Mouse (Mus musculus): ENCODE data around the gene Rec8. TPM values are rescaled to one million over a fixed set of nuclear protein-coding genes. Genes with fewer than 3 reads are reported as not detected.

The Rec8 gene
- total and polyA plus RNA-seq, 2 experiments = 0.46 to 2.3 TPM

DNA sequence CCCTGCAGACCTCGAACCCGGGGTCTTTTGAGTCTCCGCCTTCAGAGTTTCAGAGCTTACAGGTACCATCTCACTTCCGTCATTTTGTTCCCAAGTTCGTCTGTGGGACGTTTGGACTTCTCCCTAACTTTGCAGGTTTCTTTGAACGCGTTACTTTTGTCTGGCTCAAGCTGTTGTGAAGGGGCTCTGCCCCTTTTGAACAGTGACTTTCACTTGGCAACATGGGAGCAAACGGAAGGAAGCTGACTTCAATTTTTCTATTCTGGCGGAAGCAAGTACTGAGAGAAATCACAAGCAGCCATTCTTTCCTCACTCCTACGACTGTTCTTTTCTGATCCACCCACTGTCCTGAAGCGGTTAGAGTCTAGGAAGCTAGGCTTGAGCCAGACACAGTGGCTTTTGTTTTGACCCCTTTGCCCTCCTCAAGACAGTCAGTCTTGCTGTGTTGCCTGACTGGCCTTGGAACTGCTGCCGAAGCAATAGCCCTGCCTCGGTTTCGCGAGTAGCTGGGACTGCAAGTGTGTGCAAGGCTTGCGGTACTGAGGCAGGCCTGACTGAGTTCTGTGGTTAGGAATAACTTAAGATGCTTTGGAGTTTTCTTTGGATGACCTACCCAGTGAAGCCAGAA is 26.5 kb downstream of the Rec8 start:
- Histone ChIP-seq H3K36me3 (ENCODE audit: control insufficient read depth, insufficient read depth, low read length) (peaks cover 10% of the 10 kb centered on the region), H3K4me1 (ENCODE audit: control insufficient read depth, insufficient read depth, low read length) (peaks cover 14% of the 10 kb centered on the region), H3K9ac (ENCODE audit: low read depth, low read length) (peak overlapping the region; percentile 24), H3K27ac (replicated peaks; ENCODE audit: insufficient read depth, low read depth, low read length) (peak overlapping the region; percentile 46), H3K4me3 (ENCODE audit: insufficient read depth, low read depth, low read length) (peak overlapping the region; percentile 46), H3K79me2 (ENCODE audit: control insufficient read depth, insufficient read depth, low read length) (peaks cover 18% of the 10 kb centered on the region; the same call in 1 of the 2 replicates), H3K27me3 (ENCODE audit: control insufficient read depth, insufficient read depth, low read length) (no peaks in the 10 kb centered on the region)
- DNase-seq (ENCODE audit: extremely low read depth, low read depth, low spot score) = peak; percentile 14
- no peak for TF ChIP-seq POLR2A (IDR thresholded peaks at IDR 0.05; ENCODE audit: extremely low read depth, insufficient read depth, low read length)
- TF ChIP-seq CTCF (IDR thresholded peaks at IDR 0.05; ENCODE audit: low read depth, low read length) = no peak
- WGBS = 18% methylated on average over 17 of the region's 17 CpGs

GRCm38 (mm10) chr14:55649884-55650283 is 32.0 kb downstream of the Rec8 start, which contains the start of gene Tssk4:
TSS of gene Tssk4 (plus strand) at chr14:55650184.
- Histone ChIP-seq H3K36me3 (ENCODE audit: control insufficient read depth, insufficient read depth, low read length) (no peaks in the 10 kb centered on the region), H3K27ac (replicated peaks; ENCODE audit: insufficient read depth, low read depth, low read length) (no peak within 1 kb of the TSS), H3K27me3 (ENCODE audit: control insufficient read depth, insufficient read depth, low read length) (no peaks in the 10 kb centered on the region), H3K9ac (ENCODE audit: low read depth, low read length) (no peak within 1 kb of the TSS), H3K4me1 (ENCODE audit: control insufficient read depth, insufficient read depth, low read length) (0 out of 2 replicates have a peak, but pooled peaks cover 2% of the 10 kb centered on the region), H3K79me2 (ENCODE audit: control insufficient read depth, insufficient read depth, low read length) (no peaks in the 10 kb centered on the region), H3K4me3 (ENCODE audit: insufficient read depth, low read depth, low read length) (no peak within 1 kb of the TSS)
- TF ChIP-seq CTCF (IDR thresholded peaks at IDR 0.05; ENCODE audit: low read depth, low read length) (no peak), POLR2A (IDR thresholded peaks at IDR 0.05; ENCODE audit: extremely low read depth, insufficient read depth, low read length) (no peak)
- DNase-seq (ENCODE audit: extremely low read depth, low read depth, low spot score) = no peak
- WGBS = 98% methylated on average over 2 of the region's 2 CpGs

DNA sequence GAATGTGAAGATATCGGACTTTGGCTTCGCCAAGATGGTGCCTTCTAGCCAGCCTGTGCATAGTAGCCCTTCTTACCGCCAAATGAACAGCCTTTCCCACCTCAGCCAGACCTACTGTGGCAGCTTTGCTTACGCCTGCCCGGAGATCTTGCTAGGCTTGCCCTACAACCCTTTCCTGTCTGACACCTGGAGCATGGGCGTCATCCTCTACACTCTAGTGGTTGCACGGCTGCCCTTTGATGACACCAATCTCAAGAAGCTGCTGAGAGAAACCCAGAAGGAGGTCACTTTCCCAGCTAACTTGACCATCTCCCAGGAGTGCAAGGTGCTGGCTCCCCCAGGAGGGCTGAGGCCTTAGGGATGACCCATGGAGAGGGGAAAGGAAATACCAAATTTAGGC is 33.7 kb downstream of the Rec8 start:
- no peak overlapping the region for H3K27ac ChIP-seq (replicated peaks; ENCODE audit: insufficient read depth, low read depth, low read length)
- 89% methylated on average over 7 of the region's 7 CpGs for WGBS
- H3K4me1 ChIP-seq (ENCODE audit: control insufficient read depth, insufficient read depth, low read length) = no peaks in the 10 kb centered on the region
- no peaks in the 10 kb centered on the region for H3K27me3 ChIP-seq (ENCODE audit: control insufficient read depth, insufficient read depth, low read length)
- H3K9ac ChIP-seq (ENCODE audit: low read depth, low read length) = no peak overlapping the region
- no peak for TF ChIP-seq POLR2A (IDR thresholded peaks at IDR 0.05; ENCODE audit: extremely low read depth, insufficient read depth, low read length)
- no peak for TF ChIP-seq CTCF (IDR thresholded peaks at IDR 0.05; ENCODE audit: low read depth, low read length)
- no peak for DNase-seq (ENCODE audit: extremely low read depth, low read depth, low spot score)
- H3K4me3 ChIP-seq (ENCODE audit: insufficient read depth, low read depth, low read length) = no peak overlapping the region
- H3K79me2 ChIP-seq (ENCODE audit: control insufficient read depth, insufficient read depth, low read length) = no peaks in the 10 kb centered on the region
- no peaks in the 10 kb centered on the region for H3K36me3 ChIP-seq (ENCODE audit: control insufficient read depth, insufficient read depth, low read length)

DNA sequence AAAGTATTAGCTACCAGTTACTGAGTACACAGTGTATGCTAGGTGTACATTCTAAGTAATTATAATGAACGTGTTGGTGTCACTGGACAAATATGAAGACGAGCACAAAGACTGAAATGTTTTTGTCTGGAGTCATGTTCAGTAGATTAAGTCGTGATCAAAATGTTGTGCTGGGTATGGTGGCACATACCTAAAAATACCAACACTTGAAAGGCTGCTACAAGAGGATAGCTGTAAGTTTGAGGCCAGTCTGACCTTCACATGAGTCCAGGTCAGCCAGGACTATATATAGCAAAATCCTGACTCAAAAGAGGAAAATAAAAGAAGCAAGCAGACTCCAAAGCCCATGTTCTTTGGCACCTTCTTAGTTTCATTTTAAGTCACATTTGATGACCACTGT is 39.1 kb downstream of the Rec8 start:
- no peaks in the 10 kb centered on the region; the same call in 1 of the 2 replicates for H3K4me1 ChIP-seq (ENCODE audit: control insufficient read depth, insufficient read depth, low read length)
- 82% methylated on average over 3 of the region's 3 CpGs for WGBS
- no peak overlapping the region for H3K9ac ChIP-seq (ENCODE audit: low read depth, low read length)
- H3K27ac ChIP-seq (replicated peaks; ENCODE audit: insufficient read depth, low read depth, low read length) = no peak overlapping the region
- peaks cover 4% of the 10 kb centered on the region; the same call in 1 of the 2 replicates for H3K36me3 ChIP-seq (ENCODE audit: control insufficient read depth, insufficient read depth, low read length)
- no peak overlapping the region for H3K4me3 ChIP-seq (ENCODE audit: insufficient read depth, low read depth, low read length)
- no peak for DNase-seq (ENCODE audit: extremely low read depth, low read depth, low spot score)
- no peaks in the 10 kb centered on the region for H3K27me3 ChIP-seq (ENCODE audit: control insufficient read depth, insufficient read depth, low read length)
- no peaks in the 10 kb centered on the region for H3K79me2 ChIP-seq (ENCODE audit: control insufficient read depth, insufficient read depth, low read length)
- no peak for TF ChIP-seq CTCF (IDR thresholded peaks at IDR 0.05; ENCODE audit: low read depth, low read length)
- TF ChIP-seq POLR2A (IDR thresholded peaks at IDR 0.05; ENCODE audit: extremely low read depth, insufficient read depth, low read length) = no peak

DNA sequence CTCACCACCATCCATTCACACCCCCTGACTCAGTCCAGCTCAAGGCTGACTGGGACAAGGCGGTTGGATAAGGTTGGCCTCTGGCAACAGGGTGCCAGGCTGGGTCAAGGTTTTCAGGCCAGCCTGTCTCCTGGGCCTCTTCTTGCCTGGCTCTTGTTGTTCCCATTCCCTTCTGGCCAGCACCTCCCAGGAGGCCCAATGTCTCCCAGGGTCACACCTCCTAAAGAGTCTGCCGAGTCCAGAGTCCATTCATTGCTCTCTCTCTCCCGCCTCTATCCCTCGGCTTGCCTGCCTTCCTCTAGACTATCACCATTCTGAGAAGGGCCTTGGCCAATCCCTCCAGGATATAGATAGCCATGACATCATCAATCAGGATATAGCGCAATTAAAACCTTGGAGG is 40.2 kb downstream of the Rec8 start:
- Histone ChIP-seq H3K4me3 (ENCODE audit: insufficient read depth, low read depth, low read length) (no peak overlapping the region), H3K36me3 (ENCODE audit: control insufficient read depth, insufficient read depth, low read length) (peaks cover 7% of the 10 kb centered on the region; the same call in 1 of the 2 replicates), H3K79me2 (ENCODE audit: control insufficient read depth, insufficient read depth, low read length) (no peaks in the 10 kb centered on the region), H3K27me3 (ENCODE audit: control insufficient read depth, insufficient read depth, low read length) (no peaks in the 10 kb centered on the region), H3K4me1 (ENCODE audit: control insufficient read depth, insufficient read depth, low read length) (no peaks in the 10 kb centered on the region; the same call in 1 of the 2 replicates), H3K27ac (replicated peaks; ENCODE audit: insufficient read depth, low read depth, low read length) (no peak overlapping the region), H3K9ac (ENCODE audit: low read depth, low read length) (no peak overlapping the region)
- no peak for DNase-seq (ENCODE audit: extremely low read depth, low read depth, low spot score)
- WGBS = 85% methylated on average over 5 of the region's 5 CpGs
- TF ChIP-seq CTCF (IDR thresholded peaks at IDR 0.05; ENCODE audit: low read depth, low read length) (no peak), POLR2A (IDR thresholded peaks at IDR 0.05; ENCODE audit: extremely low read depth, insufficient read depth, low read length) (no peak)

- Histone ChIP-seq H3K4me1 (ENCODE audit: control insufficient read depth, insufficient read depth, low read length) (no peaks in the 10 kb centered on the region; the same call in 1 of the 2 replicates), H3K36me3 (ENCODE audit: control insufficient read depth, insufficient read depth, low read length) (peaks cover 10% of the 10 kb centered on the region; the same call in 1 of the 2 replicates), H3K27ac (replicated peaks; ENCODE audit: insufficient read depth, low read depth, low read length) (peak within 1 kb of the TSS; percentile 37; the same call in 1 of the 2 replicates), H3K27me3 (ENCODE audit: control insufficient read depth, insufficient read depth, low read length) (no peaks in the 10 kb centered on the region), H3K79me2 (ENCODE audit: control insufficient read depth, insufficient read depth, low read length) (no peaks in the 10 kb centered on the region), H3K4me3 (ENCODE audit: insufficient read depth, low read depth, low read length) (peak within 1 kb of the TSS; percentile 74), H3K9ac (ENCODE audit: low read depth, low read length) (peak within 1 kb of the TSS; percentile 75)
- TF ChIP-seq POLR2A (IDR thresholded peaks at IDR 0.05; ENCODE audit: extremely low read depth, insufficient read depth, low read length) (no peak), CTCF (IDR thresholded peaks at IDR 0.05; ENCODE audit: low read depth, low read length) (peak; percentile 74)
- WGBS = under 1% methylated on average over 39 of the region's 39 CpGs
- peak; percentile 76 for DNase-seq (ENCODE audit: extremely low read depth, low read depth, low spot score)
These were observed 42.2 kb downstream of the Rec8 start, which contains the start of gene Mdp1 for GRCm38 (mm10) chr14:55659960-55660573. TSS of gene Mdp1 (minus strand) at chr14:55660508.
